Mouse (Mus musculus) kidney, embryonic 16.5 days (tissue): ENCODE measurements around the gene Cideb. TPM values are rescaled to one million over a fixed set of nuclear protein-coding genes. Genes with fewer than 3 reads are reported as not detected.

Experiments
- ATAC-seq: fragments of 200-750 bp; cut with Nextera tagmentation; 2 replicates; pipeline ENCODE4 v1.8.0; 2017; ENCODE audit warnings: moderate TSS enrichment; ENCODE audit not compliant: low FRiP score, low TSS enrichment
- H3K27ac ChIP-seq: fragments of 300-500 bp; sonication (generic); 2 replicates; pipeline ENCODE4 v1.5.1; 2014; ENCODE audit warnings: low read length
- H3K27me3 ChIP-seq: fragments of 300-500 bp; sonication (generic); 2 replicates; pipeline ENCODE4 v1.6.1; 2014; ENCODE audit warnings: low read length, control low read depth, mixed read lengths; ENCODE audit not compliant: insufficient read depth
- H3K36me3 ChIP-seq: fragments of 300-500 bp; sonication (generic); 2 replicates; pipeline ENCODE4 v1.6.1; 2014; ENCODE audit warnings: low read length, control low read depth, mixed read lengths; ENCODE audit not compliant: insufficient read depth
- H3K4me1 ChIP-seq: fragments of 300-500 bp; sonication (generic); 2 replicates; pipeline ENCODE4 v1.6.1; 2014; ENCODE audit warnings: low read length, control low read depth, mixed read lengths; ENCODE audit not compliant: insufficient read depth
- H3K4me2 ChIP-seq: fragments of 300-500 bp; sonication (generic); replicated peaks from 2 replicates; pipeline ENCODE4 v1.6.1; 2014; ENCODE audit warnings: low read depth, low read length
- H3K4me3 ChIP-seq: fragments of 300-500 bp; sonication (generic); 2 replicates; pipeline ENCODE4 v1.5.1; 2014; ENCODE audit warnings: mild to moderate bottlenecking, low read length
- H3K9ac ChIP-seq: fragments of 300-500 bp; sonication (generic); replicated peaks from 2 replicates; pipeline ENCODE4 v1.6.1; 2014; ENCODE audit warnings: low read length
- H3K9me3 ChIP-seq: fragments of 300-500 bp; sonication (generic); 2 replicates; pipeline ENCODE4 v1.6.1; 2016; ENCODE audit warnings: low read length, control low read depth
- WGBS: fragments of 180-500 bp; shearing (Covaris S2); extraction: QIAGEN DNeasy Blood & Tissue Kit; methylation state at CpG from one replicate; pipeline ENCODE4 v1.1.7; 2014; 5-methylcytosine and 5-hydroxymethylcytosine counted together
- polyA plus RNA-seq: library from polyadenylated mRNA; unstranded; fragments of >200 nt; fragmentation: Nextera tagmentation; extraction: Ambion mirVana; gene quantifications from 2 replicates; pipeline ENCODE4 v1.2.1, GENCODE M21; 2015

The Cideb gene
- 21.1 and 21.3 TPM in 2 replicates for polyA plus RNA-seq

GRCm38 (mm10) chr14:55758363-55758784, at the start of gene Cideb:
Cideb (minus strand) TSS chr14:55758458.
- no peaks in the 10 kb centered on the region for H3K9me3 ChIP-seq
- peaks cover 29% of the 10 kb centered on the region for H3K36me3 ChIP-seq
- H3K9ac ChIP-seq = peak within 1 kb of the TSS; percentile 34
- peak; percentile 61 for ATAC-seq
- H3K27ac ChIP-seq = peak within 1 kb of the TSS; percentile 69; the same call in 1 of the 2 replicates
- H3K4me3 ChIP-seq = peak within 1 kb of the TSS; percentile 16
- 13% methylated on average over 8 of the region's 8 CpGs for WGBS
- peaks cover 9% of the 10 kb centered on the region for H3K27me3 ChIP-seq
- peaks cover 24% of the 10 kb centered on the region for H3K4me1 ChIP-seq
- peak within 1 kb of the TSS; percentile 36 for H3K4me2 ChIP-seq

GRCm38 (mm10) chr14:55795380-55796163, 37.3 kb upstream of the Cideb start:
- Histone ChIP-seq H3K36me3 (no peaks in the 10 kb centered on the region), H3K4me2 (no peak overlapping the region), H3K4me3 (no peak overlapping the region), H3K9ac (no peak overlapping the region), H3K9me3 (no peaks in the 10 kb centered on the region), H3K27ac (peak overlapping the region; percentile 30; the same call in 1 of the 2 replicates), H3K4me1 (no peaks in the 10 kb centered on the region), H3K27me3 (no peaks in the 10 kb centered on the region)
- WGBS = 71% methylated on average over 15 of the region's 15 CpGs
- ATAC-seq = no peak

DNA sequence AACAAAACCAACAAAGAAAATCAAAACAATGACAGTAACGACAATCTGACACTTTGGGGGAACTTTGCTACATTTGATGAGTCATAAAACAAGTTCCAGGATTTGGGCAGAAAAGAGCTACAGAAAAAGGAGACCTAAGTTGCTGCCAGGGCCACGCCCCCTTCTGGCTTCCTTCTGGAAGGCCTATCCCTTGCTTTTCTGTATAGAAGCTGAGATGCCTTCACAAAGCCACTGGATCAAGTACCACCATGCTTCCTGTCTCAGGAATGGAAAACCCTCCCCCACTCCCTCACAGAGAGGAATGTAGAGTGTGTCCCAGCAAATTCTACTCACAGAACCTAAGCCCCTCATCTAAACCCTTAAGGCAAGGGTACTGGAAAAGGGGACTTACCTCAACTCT, 35.7 kb upstream of the Cideb start:
- no peaks in the 10 kb centered on the region for H3K9me3 ChIP-seq
- no peaks in the 10 kb centered on the region for H3K4me1 ChIP-seq
- no peaks in the 10 kb centered on the region for H3K36me3 ChIP-seq
- no peak overlapping the region for H3K9ac ChIP-seq
- H3K4me3 ChIP-seq = no peak overlapping the region
- 72% methylated on average over 2 of the region's 2 CpGs for WGBS
- H3K27ac ChIP-seq = no peak overlapping the region
- no peaks in the 10 kb centered on the region for H3K27me3 ChIP-seq
- no peak for ATAC-seq
- H3K4me2 ChIP-seq = no peak overlapping the region

- WGBS = 69% methylated on average over 2 of the region's 2 CpGs
- Histone ChIP-seq H3K27ac (no peak overlapping the region), H3K4me3 (no peak overlapping the region), H3K4me2 (no peak overlapping the region), H3K36me3 (no peaks in the 10 kb centered on the region), H3K9ac (no peak overlapping the region), H3K27me3 (no peaks in the 10 kb centered on the region), H3K9me3 (no peaks in the 10 kb centered on the region), H3K4me1 (peaks cover 2% of the 10 kb centered on the region)
- no peak for ATAC-seq
Measured at GRCm38 (mm10) chr14:55793461-55793860, 35.2 kb upstream of the Cideb start.

DNA sequence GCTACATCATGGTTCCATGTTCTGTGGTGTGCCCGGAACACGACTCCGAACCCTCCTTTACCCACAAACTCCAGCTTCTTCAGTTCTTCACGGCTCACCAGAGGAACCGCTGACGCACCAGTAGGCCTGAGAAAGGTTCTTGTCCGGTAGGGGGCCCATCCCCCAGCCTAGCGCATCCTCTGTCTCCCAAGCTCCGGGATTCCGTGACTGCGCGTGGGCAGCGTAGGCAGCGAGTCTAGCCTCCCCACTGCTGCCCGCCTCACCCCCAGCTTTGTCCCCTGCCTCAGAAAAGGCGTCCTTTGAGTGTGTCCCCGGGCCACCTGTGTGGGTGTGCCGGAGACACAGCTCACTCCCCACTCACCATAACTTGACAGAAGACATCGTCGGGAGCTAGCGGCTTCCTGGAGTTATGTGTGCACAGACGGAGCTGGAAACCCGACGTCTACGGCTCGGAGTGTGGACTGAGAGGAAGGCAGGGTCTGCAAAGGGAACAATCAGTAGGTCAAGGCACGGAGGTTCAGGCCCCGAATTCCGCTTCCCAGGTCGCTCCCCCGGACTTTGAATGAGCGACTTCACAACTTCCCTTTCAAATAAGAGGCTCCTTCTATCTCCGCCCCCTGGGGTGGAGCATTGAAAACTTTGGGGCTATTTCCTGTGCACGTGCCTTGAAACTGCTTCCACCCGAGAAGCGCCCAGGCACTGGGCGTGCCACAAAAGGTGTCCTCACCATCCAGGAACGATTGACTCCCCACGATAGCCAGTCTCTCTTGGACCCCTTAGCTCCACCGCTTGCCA, 30.2 kb upstream of the Cideb start, which contains the start of gene Ripk3:
TSS of gene Ripk3 (minus strand) at position 610 of the 795 bp plus-strand sequence.
- H3K27me3 ChIP-seq = no peaks in the 10 kb centered on the region
- H3K9ac ChIP-seq = peak within 1 kb of the TSS; percentile 64
- H3K4me2 ChIP-seq = peak within 1 kb of the TSS; percentile 88
- H3K9me3 ChIP-seq = no peaks in the 10 kb centered on the region
- no peaks in the 10 kb centered on the region for H3K36me3 ChIP-seq
- H3K4me3 ChIP-seq = peak within 1 kb of the TSS; percentile 54
- H3K27ac ChIP-seq = no peak within 1 kb of the TSS
- H3K4me1 ChIP-seq = peaks cover 12% of the 10 kb centered on the region
- WGBS = 4% methylated on average over 40 of the region's 40 CpGs
- peak; percentile 16 for ATAC-seq

GRCm38 (mm10) chr14:55787731-55788130, 29.5 kb upstream of the Cideb start:
- peaks cover 13% of the 10 kb centered on the region for H3K4me1 ChIP-seq
- H3K36me3 ChIP-seq = no peaks in the 10 kb centered on the region
- peak overlapping the region; percentile 88 for H3K4me2 ChIP-seq
- ATAC-seq = no peak
- no peak overlapping the region for H3K9ac ChIP-seq
- 34% methylated on average over 11 of the region's 11 CpGs for WGBS
- H3K4me3 ChIP-seq = peak overlapping the region; percentile 54
- H3K27ac ChIP-seq = no peak overlapping the region
- peaks cover under 1% of the 10 kb centered on the region; the same call in 1 of the 2 replicates for H3K27me3 ChIP-seq
- no peaks in the 10 kb centered on the region for H3K9me3 ChIP-seq

- peaks cover 12% of the 10 kb centered on the region for H3K27me3 ChIP-seq
- WGBS = 34% methylated on average over 6 of the region's 6 CpGs
- H3K36me3 ChIP-seq = no peaks in the 10 kb centered on the region
- H3K4me3 ChIP-seq = no peak overlapping the region
- no peak overlapping the region for H3K4me2 ChIP-seq
- no peak overlapping the region for H3K27ac ChIP-seq
- no peak overlapping the region for H3K9ac ChIP-seq
- ATAC-seq = no peak
- H3K4me1 ChIP-seq = peaks cover 26% of the 10 kb centered on the region
- H3K9me3 ChIP-seq = no peaks in the 10 kb centered on the region
Measured at GRCm38 (mm10) chr14:55785195-55785594, 26.9 kb upstream of the Cideb start.

DNA sequence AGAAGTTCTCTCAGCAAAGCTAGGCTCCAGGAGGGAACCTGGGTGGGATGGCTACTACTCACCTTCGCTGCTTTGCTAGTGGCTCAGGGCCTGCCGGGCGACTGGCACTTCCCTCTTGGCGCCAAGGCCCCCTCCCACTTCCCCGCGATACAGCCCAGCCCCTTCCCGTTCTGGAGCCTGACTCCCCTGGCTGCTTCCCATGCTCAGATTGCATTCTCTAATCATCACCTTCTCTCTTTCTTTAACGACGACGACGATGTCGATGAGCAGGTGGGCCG, 25.6 kb upstream of the Cideb start, which contains the start of gene Adcy4:
TSS of gene Adcy4 (minus strand) at position 138 of the 278 bp plus-strand sequence.
- peaks cover 26% of the 10 kb centered on the region for H3K4me1 ChIP-seq
- H3K4me2 ChIP-seq = peak within 1 kb of the TSS; percentile 63
- peak; percentile 14; the same call in 1 of the 2 replicates for ATAC-seq
- 6% methylated on average over 13 of the region's 13 CpGs for WGBS
- H3K4me3 ChIP-seq = peak within 1 kb of the TSS; percentile 51
- no peaks in the 10 kb centered on the region for H3K9me3 ChIP-seq
- H3K36me3 ChIP-seq = no peaks in the 10 kb centered on the region
- peak within 1 kb of the TSS; percentile 80 for H3K27ac ChIP-seq
- H3K9ac ChIP-seq = peak within 1 kb of the TSS; percentile 62
- H3K27me3 ChIP-seq = peaks cover 12% of the 10 kb centered on the region

GRCm38 (mm10) chr14:55783171-55783957, 25.1 kb upstream of the Cideb start:
- Histone ChIP-seq H3K27ac (peak overlapping the region; percentile 80), H3K36me3 (no peaks in the 10 kb centered on the region), H3K4me3 (peak overlapping the region; percentile 51), H3K27me3 (peaks cover 12% of the 10 kb centered on the region), H3K4me1 (peaks cover 23% of the 10 kb centered on the region), H3K4me2 (peak overlapping the region; percentile 63), H3K9ac (peak overlapping the region; percentile 62), H3K9me3 (no peaks in the 10 kb centered on the region)
- whole genome bisulfite sequencing = 1% methylated on average over 31 of the region's 31 CpGs
- ATAC-seq = peak; percentile 69
